Mouse (Mus musculus) adipocyte (in vitro differentiated cells): ENCODE measurements around the gene Plek2.
A peak's percentile ranks its signal among the peaks of the same experiment; 100 is the strongest.

Experiments
- DNase-seq: peaks from one replicate; pipeline ENCODE4 v3.0.0-alpha.2; 2016; ENCODE audit warnings: low spot score

The Plek2 gene

DNA sequence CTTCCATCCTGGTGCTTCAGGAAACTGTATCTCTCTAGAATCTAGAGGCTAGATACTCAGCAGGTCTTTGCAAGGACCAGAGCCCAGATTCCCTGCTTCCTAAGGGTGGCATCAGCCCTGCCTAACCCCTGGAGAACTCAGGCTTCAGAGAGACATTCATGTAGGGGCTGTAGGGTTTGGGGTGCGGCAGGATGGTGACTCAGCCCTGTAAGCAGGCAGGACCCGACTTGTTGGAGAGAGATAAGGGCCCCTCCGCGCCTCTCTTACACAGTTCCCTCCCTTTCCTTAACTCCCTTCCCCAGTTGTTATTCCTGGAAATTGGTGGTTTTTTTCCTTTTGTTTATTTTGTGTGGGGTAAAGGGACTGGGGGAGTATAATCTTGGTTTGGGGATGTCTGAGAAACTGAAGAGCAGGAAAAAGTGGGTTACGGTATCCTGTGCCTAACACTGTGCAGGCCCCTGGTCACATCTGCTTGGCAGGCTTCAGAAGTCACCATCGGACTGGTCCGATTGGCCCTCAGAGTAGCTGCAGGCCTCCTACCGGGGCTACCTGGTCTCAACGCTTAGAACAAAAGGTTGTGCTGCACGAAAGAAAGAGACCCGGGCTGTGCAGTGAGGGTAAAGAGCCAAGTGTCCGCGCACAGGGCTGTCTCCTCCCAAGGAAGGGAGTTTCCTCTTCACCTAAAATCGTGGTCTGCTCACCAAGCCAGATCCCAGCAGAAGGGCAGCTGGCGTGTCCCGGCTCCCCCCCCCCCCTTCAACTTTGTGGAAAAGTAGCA lies 4.1 kb upstream of the Plek2 start:
- DNase-seq: no peak

- no peak for DNase-seq
Observed at GRCm38 (mm10) chr12:78908081-78908605, 1.4 kb upstream of the Plek2 start.

DNA sequence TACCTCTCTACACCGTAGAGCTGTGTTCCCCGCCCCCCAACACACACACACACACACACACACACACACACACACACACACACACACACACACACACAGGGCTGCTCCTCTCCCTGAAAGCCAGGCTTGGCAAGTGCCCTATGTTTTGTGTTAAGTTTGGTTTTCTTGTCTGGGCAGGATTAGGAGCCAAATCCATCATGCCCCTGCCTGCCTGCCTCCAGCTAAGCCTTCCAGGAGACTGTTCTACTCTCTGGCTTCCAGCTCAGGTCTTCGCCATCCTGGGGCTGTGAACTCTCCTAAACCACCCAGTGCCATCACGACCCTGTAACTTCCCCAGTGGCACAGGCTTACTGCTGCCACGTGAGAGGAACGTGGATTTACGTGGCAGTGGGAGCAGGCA lies 2.3 kb downstream of the Plek2 start:
- DNase-seq: no peak

- DNase-seq: no peak
Observed at GRCm38 (mm10) chr12:78903313-78903712, 3.5 kb downstream of the Plek2 start.

GRCm38 (mm10) chr12:78901467-78901866 lies 5.3 kb downstream of the Plek2 start:
- no peak for DNase-seq

- DNase-seq: no peak
Observed at GRCm38 (mm10) chr12:78897861-78898260, 8.9 kb downstream of the Plek2 start.

DNA sequence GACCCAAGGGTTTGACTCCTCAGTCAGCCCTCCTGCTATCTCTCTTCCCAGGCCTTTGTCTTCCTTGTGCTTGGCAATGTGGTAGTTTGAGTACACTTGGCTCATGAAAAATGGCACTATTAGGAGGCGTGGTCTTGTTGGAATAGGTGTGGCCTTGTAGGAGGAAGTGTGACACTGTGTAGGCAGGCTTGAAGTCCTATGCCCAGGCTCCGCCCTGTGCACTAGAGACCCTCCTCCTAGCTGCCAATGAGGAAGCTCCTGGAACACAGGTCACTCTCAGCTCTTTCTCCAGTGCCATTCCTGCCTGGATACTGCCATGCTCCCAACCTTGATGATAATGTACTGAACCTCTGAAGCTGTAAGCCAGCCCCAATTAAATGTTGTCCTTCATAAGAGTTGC lies 15.6 kb downstream of the Plek2 start:
- DNase-seq: no peak

DNA sequence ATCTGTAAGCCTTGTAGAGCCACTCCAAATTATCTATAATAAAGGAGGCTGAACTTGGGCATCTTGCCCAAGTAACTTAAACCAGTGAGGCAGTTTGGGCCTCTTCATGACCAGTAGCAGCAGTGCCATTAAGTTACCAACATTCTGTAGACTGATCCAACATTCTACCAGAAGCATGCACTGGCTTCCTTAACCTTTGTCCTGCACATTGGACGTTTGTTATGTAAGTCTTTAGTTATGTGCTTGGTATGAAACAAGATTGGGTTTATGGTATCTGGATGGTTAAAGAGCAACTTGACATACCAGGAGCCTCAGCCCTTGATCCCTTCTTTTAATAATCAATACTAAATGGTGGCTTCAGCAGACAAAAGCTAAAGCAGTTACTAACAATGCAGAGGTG lies 16.7 kb downstream of the Plek2 start:
- DNase-seq: no peak

- DNase-seq: no peak
Observed at GRCm38 (mm10) chr12:78874581-78874980, 32.2 kb downstream of the Plek2 start.

- no peak for DNase-seq
Observed at GRCm38 (mm10) chr12:78868115-78868514, 38.6 kb downstream of the Plek2 start.

DNA sequence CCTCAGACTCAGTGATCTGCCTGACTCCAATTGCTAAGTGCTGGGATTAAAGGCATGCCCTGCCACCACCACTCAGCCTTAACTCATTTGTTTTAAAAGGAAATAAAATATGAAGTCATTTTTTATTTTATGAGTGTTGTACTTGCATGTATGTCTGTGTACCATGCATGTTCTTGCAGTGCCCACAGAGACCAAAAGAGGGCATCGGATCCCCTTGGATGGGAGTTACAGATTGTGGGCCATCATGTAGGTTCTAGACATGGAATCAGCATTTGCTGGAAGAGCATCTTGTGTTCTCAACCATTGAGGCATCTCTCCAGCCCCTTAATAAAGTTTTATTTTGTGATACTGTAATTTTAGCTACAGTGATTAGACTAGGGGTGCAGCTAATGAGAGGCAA lies 41.3 kb downstream of the Plek2 start:
- DNase-seq: no peak

DNA sequence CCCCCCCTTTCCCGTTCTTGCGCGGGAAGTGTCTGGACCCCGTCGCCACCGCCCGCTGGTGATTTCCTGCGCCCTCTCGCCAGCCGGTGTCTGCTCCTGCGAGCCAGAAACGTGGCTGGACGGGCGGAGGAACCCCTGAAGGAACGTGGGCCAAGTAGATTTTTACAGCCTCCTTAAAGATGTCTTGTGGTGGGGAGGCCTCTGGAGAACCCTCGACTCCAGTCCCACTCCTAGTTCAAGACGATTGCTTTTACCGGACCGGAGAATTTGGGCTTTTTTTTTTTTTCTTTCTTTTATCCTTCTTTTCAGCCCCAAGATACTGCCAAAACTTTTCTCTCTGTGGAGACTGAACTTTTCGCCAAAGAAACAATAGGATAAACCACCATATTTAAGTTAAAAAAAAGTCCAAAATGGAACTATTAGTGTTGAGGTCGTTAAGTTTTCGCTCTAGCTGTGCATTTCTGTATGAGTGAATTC lies 44.5 kb downstream of the Plek2 start:
- DNase-seq: no peak

DNA sequence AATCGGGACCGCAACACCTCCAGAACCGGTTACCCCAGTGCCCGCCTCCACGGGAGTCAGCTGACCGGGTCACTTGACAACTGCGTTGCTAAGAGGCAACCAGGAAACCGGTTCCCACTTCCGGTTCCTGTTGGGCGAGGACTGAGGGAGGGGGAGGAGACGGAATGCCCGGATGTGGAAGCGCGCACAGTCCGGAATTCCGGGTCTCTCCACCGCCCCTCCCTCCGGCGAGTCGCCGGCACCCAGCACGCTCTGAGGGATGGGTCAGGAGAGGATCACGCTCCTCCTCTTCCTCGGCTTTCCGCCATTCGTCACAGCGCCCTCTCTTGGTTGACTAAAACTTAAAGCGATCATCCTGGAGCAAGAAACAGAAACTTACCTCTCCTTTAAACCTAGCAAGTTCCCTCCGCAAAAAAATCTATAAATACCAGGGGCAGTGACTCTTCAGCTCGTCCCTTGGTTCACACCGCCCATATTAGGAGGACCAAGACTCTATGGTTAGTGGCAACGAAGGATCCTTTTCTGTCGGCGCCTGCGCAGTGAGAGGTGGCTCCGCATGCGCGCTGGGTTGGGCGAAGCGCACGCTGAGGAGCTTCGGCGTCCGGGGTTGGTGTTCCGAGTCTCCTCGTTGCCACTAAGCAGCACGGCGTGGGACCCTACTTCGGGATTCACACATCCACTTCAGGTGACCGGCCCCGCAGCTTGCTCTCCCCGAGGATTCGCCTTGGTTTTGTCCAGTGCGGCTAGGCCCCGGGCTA lies 45.1 kb downstream of the Plek2 start, which contains the start of the genes Atp6v1d and Eif2s1:
Gene Atp6v1d (minus strand): TSS at position 143 of the 758 bp plus-strand sequence.
Gene Eif2s1 (plus strand): TSS at position 324 of the 758 bp plus-strand sequence.
- DNase-seq: peak; percentile 99

DNA sequence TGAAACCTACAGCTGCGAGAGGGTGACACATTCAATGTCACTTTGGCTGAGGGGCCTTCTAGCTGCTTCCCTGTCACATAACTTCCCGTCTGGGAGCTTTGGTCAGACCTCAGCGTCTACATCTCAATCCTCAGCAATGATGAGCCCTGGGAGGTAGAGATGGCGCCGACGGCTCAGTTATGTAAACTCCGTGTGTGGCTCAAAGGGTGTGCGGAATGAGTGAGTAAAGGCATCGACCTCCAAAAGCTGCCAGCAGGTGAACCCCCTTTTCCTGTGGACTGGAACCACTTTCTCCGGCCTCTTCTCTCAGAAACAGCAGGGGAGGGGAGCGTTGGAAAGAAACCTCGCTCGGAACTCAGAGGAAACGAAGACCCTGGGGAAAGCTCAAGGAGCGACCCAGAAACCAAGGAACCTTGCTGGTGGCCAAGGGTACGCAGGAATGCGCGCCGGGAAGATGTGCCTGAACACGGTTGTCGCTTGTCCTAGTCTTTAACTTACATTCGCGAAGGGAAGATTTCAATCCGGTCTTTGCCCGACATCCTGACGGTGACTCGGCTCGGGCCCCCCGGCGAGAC lies 45.8 kb downstream of the Plek2 start:
- no peak for DNase-seq

DNA sequence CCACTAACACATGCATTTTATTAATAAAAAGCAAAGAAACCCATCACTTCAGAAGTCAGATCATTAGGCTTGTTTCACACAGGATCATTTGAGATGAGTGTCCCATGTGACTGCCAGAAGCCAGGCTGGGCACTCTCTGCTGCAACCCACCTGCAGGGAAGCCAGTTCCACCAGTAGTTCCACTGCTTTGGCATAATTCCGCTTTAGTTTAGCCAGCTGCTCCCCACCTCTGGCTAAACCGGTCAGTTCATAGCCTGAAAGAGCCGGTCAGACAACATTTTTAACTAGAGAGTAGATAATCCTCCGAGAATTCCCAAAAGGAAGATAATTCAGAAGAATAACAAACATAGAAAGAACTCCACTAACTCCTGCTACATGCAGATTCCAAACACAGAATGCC lies 58.5 kb downstream of the Plek2 start:
- DNase-seq: no peak

- DNase-seq: no peak
Observed at GRCm38 (mm10) chr12:78842429-78842828, 64.3 kb downstream of the Plek2 start.

DNA sequence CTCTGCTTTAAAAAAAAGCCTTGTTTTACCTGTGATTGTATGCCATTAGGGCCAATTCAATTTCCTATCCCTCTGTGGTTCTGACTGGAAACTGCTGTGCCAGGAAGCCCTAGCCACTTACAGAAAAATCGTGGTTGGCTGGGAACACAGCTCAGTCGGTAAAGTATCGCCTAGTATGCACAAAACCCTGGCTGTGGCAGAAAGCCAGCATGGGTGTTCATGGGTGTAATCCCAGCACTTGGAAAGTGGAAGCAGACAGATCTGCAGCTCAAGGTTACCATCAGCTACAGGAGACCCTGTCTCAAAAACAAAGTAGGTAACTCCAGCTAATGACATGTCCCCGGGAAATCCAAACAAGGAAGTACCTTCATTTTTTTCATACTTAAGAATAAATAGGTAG lies 66.9 kb downstream of the Plek2 start:
- no peak for DNase-seq
